Mouse (Mus musculus) stomach, embryonic 15.5 days (tissue): ENCODE results near the gene Ywhaq. TPM values are rescaled to one million over a fixed set of nuclear protein-coding genes. Genes with fewer than 3 reads are reported as not detected.
A peak's percentile ranks its signal among the peaks of the same experiment; 100 is the strongest.
"Not testable (repeated sequence)": the region's sequence is repeated elsewhere in the genome, so short reads cannot be mapped to it uniquely, and the experiment has no call there.

Experiments
- ATAC-seq: fragments of 200-750 bp; cut with Nextera tagmentation; 2 replicates; pipeline ENCODE4 v1.8.0; 2017; ENCODE audit warnings: low read depth, moderate number of reproducible peaks, moderate TSS enrichment; ENCODE audit not compliant: insufficient read depth, low FRiP score
- H3K27ac ChIP-seq: fragments of 300-500 bp; sonication (generic); 2 replicates; pipeline ENCODE4 v1.5.1; 2015; ENCODE audit warnings: mild to moderate bottlenecking, inconsistent platforms
- H3K27me3 ChIP-seq: fragments of 300-500 bp; sonication (generic); replicated peaks from 2 replicates; pipeline ENCODE4 v1.6.1; 2015; ENCODE audit warnings: inconsistent platforms
- H3K36me3 ChIP-seq: fragments of 300-500 bp; sonication (generic); 2 replicates; pipeline ENCODE4 v1.6.1; 2015; ENCODE audit warnings: inconsistent platforms
- H3K4me1 ChIP-seq: fragments of 300-500 bp; sonication (generic); 2 replicates; pipeline ENCODE4 v1.6.1; 2015; ENCODE audit warnings: inconsistent platforms
- H3K4me2 ChIP-seq: fragments of 300-500 bp; sonication (generic); 2 replicates; pipeline ENCODE4 v1.6.1; 2015; ENCODE audit warnings: mild to moderate bottlenecking, inconsistent platforms
- H3K4me3 ChIP-seq: fragments of 300-500 bp; sonication (generic); replicated peaks from 2 replicates; pipeline ENCODE4 v1.5.1; 2015; ENCODE audit warnings: inconsistent platforms
- H3K9ac ChIP-seq: fragments of 300-500 bp; sonication (generic); 2 replicates; pipeline ENCODE4 v1.6.1; 2015; ENCODE audit warnings: inconsistent platforms
- H3K9me3 ChIP-seq: fragments of 300-500 bp; sonication (generic); 2 replicates; pipeline ENCODE4 v1.6.1; 2016; ENCODE audit warnings: inconsistent platforms
- WGBS: fragments of 180-500 bp; shearing (Covaris S2); methylation state at CpG from one replicate; pipeline ENCODE4 v1.1.7; 2015; 5-methylcytosine and 5-hydroxymethylcytosine counted together
- polyA plus RNA-seq: library from polyadenylated mRNA; unstranded; fragments of >200 nt; fragmentation: Nextera tagmentation; extraction: Ambion mirVana; gene quantifications from 2 replicates; pipeline ENCODE4 v1.2.1, GENCODE M21; 2015

Ywhaq gene
- polyA plus RNA-seq, 1 experiment from 2014 or later = 592 TPM

- H3K36me3 ChIP-seq = peaks cover 8% of the 10 kb centered on the region; the same call in 1 of the 2 replicates
- WGBS = 97% methylated on average over 5 of the region's 5 CpGs
Measured at GRCm38 (mm10) chr12:21402771-21403170, 14.7 kb downstream of the Ywhaq start.

DNA sequence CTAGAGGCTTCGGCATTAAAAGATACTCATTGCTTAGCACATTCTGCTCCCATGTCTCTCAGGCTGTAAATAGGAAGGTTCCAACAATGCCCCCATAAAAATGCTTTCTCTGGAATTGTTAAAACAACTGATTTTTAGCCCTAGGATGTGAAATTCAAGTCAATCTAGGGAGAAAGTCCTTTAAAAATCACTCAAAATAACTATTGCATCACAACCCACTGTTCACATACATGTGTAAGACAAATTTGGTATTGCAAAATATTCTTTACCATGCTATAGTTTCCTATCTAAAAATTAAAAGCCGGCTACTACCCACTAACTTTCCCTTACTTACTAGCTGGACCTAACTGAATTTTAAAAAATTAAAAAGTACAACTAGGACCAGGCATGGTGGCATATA, 31.2 kb downstream of the Ywhaq start:
- H3K27me3 ChIP-seq = no peaks in the 10 kb centered on the region
- peaks cover 24% of the 10 kb centered on the region for H3K36me3 ChIP-seq
- no peak overlapping the region for H3K4me2 ChIP-seq
- H3K27ac ChIP-seq = no peak overlapping the region
- H3K9me3 ChIP-seq = no peaks in the 10 kb centered on the region
- no peak overlapping the region for H3K9ac ChIP-seq
- no peaks in the 10 kb centered on the region for H3K4me1 ChIP-seq
- no peak overlapping the region for H3K4me3 ChIP-seq
- ATAC-seq = no peak
- 96% methylated on average over 2 of the region's 2 CpGs for WGBS

More at GRCm38 (mm10) chr12:21402771-21403170, 14.7 kb downstream of the Ywhaq start:
- H3K4me2 ChIP-seq = no peak overlapping the region
- no peaks in the 10 kb centered on the region for H3K27me3 ChIP-seq
- H3K4me1 ChIP-seq = no peaks in the 10 kb centered on the region
- no peak overlapping the region for H3K4me3 ChIP-seq
- H3K27ac ChIP-seq = no peak overlapping the region
- H3K9me3 ChIP-seq = no peaks in the 10 kb centered on the region
- ATAC-seq = no peak
- H3K9ac ChIP-seq = no peak overlapping the region

- not testable (repeated sequence) for H3K27me3 ChIP-seq, H3K4me2 ChIP-seq, ATAC-seq, H3K27ac ChIP-seq, H3K4me3 ChIP-seq, H3K36me3 ChIP-seq, H3K9ac ChIP-seq, H3K4me1 ChIP-seq, H3K9me3 ChIP-seq
- 60% methylated on average over 6 of the region's 6 CpGs for WGBS
Measured at GRCm38 (mm10) chr12:21378765-21379346, 38.6 kb downstream of the Ywhaq start.

- Histone ChIP-seq H3K9ac (no peak overlapping the region), H3K4me3 (no peak overlapping the region), H3K9me3 (no peaks in the 10 kb centered on the region), H3K27me3 (no peaks in the 10 kb centered on the region), H3K4me1 (no peaks in the 10 kb centered on the region), H3K36me3 (no peaks in the 10 kb centered on the region), H3K4me2 (no peak overlapping the region), H3K27ac (no peak overlapping the region)
- no peak for ATAC-seq
- 41% methylated on average over 3 of the region's 3 CpGs for WGBS
Measured at GRCm38 (mm10) chr12:21375376-21376157, 41.9 kb downstream of the Ywhaq start.

- Histone ChIP-seq H3K27me3 (no peaks in the 10 kb centered on the region), H3K4me1 (no peaks in the 10 kb centered on the region), H3K9ac (peak overlapping the region; percentile 83), H3K4me3 (peak overlapping the region; percentile 69), H3K4me2 (peak overlapping the region; percentile 67), H3K36me3 (no peaks in the 10 kb centered on the region), H3K27ac (peak overlapping the region; percentile 97), H3K9me3 (no peaks in the 10 kb centered on the region)
- WGBS = 3% methylated on average over 24 of the region's 24 CpGs
- ATAC-seq = no peak; the same call in 1 of the 2 replicates
Measured at GRCm38 (mm10) chr12:21373820-21374475, 43.5 kb downstream of the Ywhaq start.

- H3K4me1 ChIP-seq = no peaks in the 10 kb centered on the region
- peak; percentile 98 for ATAC-seq
- H3K36me3 ChIP-seq = no peaks in the 10 kb centered on the region
- under 1% methylated on average over 55 of the region's 55 CpGs for WGBS
- H3K27me3 ChIP-seq = no peaks in the 10 kb centered on the region
- peak within 1 kb of the TSS; percentile 69 for H3K4me3 ChIP-seq
- peak within 1 kb of the TSS; percentile 97 for H3K27ac ChIP-seq
- H3K9ac ChIP-seq = peak within 1 kb of the TSS; percentile 83
- peak within 1 kb of the TSS; percentile 67 for H3K4me2 ChIP-seq
- H3K9me3 ChIP-seq = no peaks in the 10 kb centered on the region
Measured at GRCm38 (mm10) chr12:21373100-21373819, 44.2 kb downstream of the Ywhaq start, which contains the start of gene Adam17. Gene Adam17, minus strand, starts transcription at chr12:21373632.

DNA sequence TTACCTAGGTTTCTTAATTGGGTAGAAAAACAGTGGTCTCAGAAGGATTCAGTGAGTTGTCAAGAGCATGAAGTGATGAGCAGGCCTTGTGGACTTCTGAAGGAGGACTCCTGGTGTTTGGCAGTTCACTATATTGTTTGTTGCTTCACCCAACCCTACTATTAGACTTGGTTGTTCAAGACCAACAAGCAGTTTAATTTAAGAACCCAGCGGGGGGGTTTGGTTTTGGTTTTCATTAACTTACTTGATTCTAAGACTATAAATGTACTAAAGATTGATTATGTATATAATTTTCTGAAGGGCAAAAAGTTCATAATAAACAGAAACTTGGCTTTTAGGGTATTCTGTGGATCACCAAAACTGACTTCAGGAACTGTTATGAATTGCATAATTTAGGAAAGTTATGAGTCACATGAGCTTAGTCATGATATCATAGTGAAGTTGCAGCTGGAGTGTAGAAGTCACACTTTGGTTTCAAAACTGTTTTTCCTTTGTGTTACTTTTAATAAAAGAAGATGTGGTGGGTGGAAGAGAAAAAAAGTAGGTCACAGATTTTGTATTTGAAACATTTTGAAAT, 47.3 kb downstream of the Ywhaq start:
- 93% methylated on average over 1 of the region's 1 CpGs for WGBS
- ATAC-seq = no peak
- H3K36me3 ChIP-seq = no peaks in the 10 kb centered on the region

DNA sequence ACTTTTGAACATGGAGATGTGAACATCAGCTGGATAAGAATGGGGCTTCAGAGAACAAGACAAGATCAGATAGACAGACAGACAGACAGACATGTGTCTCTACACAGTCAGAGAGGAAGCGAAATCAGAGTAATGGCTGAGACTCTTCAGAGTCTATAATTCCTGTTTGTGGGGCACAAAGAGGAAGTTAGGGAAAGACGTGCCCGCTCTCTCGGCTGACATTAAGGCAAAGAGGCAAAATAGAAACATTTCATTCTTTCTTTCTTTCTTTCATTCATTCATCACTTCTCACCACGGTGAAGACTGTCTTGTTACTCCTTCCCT, 48.4 kb downstream of the Ywhaq start:
- Histone ChIP-seq H3K9ac (no peak overlapping the region), H3K4me1 (peaks cover 5% of the 10 kb centered on the region; the same call in 1 of the 2 replicates)
- 88% methylated on average over 5 of the region's 5 CpGs for WGBS

More for the DNA sequence above, 47.3 kb downstream of the Ywhaq start:
- Histone ChIP-seq H3K9ac (no peak overlapping the region), H3K27ac (no peak overlapping the region), H3K27me3 (no peaks in the 10 kb centered on the region), H3K4me1 (no peaks in the 10 kb centered on the region), H3K4me2 (no peak overlapping the region), H3K4me3 (no peak overlapping the region), H3K9me3 (no peaks in the 10 kb centered on the region)

DNA sequence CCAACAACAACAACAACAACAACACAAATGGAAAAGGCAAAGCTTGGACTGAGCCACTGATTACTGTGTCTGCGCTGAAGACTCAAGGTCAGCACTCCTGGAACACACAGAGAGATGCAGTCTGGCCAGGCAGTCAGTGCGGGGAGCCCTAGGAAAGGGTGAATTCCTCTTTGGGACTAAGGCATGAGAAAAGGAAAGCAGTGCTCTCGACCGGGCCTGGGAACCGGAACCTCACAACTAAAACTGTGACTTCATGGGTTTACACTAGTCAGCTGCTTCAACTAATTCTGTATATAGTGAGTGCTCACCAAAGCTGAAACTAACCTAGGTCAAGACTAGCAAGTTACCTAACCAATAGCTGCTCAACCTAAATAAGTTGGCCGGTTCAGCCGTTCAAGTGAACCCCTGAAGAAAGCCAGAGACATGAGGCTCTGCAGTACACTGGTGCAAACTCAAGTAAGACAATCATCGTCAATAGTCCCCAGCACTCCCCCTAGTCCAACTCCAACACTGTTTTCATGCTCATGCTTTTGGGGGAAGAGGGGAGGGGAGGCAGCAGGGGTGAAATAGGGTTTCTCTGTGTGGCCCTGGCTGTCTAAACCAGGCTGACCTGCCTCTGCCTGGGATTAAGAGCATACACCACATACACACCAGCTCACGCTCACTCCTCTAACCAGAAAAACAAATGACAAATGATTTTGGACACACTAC, 48.9 kb downstream of the Ywhaq start:
- no peak overlapping the region for H3K9ac ChIP-seq
- no peak overlapping the region for H3K4me2 ChIP-seq
- H3K4me3 ChIP-seq = no peak overlapping the region
- WGBS = 86% methylated on average over 9 of the region's 9 CpGs
- no peaks in the 10 kb centered on the region for H3K36me3 ChIP-seq
- H3K4me1 ChIP-seq = peaks cover 5% of the 10 kb centered on the region; the same call in 1 of the 2 replicates
- no peaks in the 10 kb centered on the region for H3K27me3 ChIP-seq
- ATAC-seq = no peak
- H3K27ac ChIP-seq = no peak overlapping the region
- H3K9me3 ChIP-seq = no peaks in the 10 kb centered on the region

More for the DNA sequence above, 48.4 kb downstream of the Ywhaq start:
- H3K36me3 ChIP-seq = no peaks in the 10 kb centered on the region
- H3K27me3 ChIP-seq = no peaks in the 10 kb centered on the region
- H3K4me2 ChIP-seq = no peak overlapping the region
- no peak overlapping the region for H3K4me3 ChIP-seq
- H3K9me3 ChIP-seq = no peaks in the 10 kb centered on the region
- no peak overlapping the region for H3K27ac ChIP-seq
- no peak for ATAC-seq

DNA sequence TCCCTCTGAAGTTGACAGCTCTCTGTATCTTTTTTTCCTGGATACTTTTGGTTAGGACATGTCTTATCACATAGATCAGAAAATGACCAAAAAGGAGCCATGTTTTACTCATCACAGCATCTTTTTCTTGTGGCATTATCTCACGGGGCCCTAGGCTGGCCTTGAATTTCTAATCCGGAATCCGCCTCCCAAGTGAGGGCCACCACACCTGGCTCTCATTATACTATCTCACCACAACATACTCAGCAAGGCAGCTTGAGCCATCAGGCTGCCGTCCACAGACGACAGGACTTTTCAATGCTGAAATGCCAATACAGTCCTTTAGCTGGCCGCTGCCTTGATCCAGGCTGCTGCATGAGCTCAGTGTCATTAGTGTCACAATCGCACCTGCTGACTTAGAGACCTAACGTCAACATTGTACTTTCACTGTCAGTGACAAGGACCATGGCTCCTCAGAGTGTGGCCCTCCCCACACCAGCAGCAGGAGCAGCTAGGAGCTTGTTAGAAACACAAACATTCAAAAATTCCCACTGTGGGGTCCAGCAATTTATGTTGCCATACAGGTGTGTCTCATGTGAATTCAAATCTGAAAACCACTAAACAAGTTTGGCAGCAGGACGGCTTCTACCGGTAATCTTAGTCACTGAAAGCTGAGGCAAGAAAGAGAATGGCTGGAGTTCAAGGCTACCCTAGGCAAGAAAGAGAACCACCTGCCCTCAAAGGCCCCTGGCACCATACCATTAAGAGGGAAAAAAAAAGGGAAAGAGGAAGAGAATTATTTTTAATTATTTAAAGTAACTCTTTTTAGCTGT, 52.6 kb downstream of the Ywhaq start:
- Histone ChIP-seq H3K4me3 (no peak overlapping the region), H3K4me1 (peaks cover 5% of the 10 kb centered on the region; the same call in 1 of the 2 replicates), H3K27ac (no peak overlapping the region), H3K27me3 (no peaks in the 10 kb centered on the region), H3K4me2 (no peak overlapping the region), H3K36me3 (no peaks in the 10 kb centered on the region), H3K9ac (no peak overlapping the region), H3K9me3 (no peaks in the 10 kb centered on the region)
- no peak for ATAC-seq
- 75% methylated on average over 10 of the region's 10 CpGs for WGBS
